Mouse (Mus musculus) leukemia stem cell, adult 10-12 weeks (primary cell): ENCODE results near the gene Slc26a10. TPM values are rescaled to one million over a fixed set of nuclear protein-coding genes. Genes with fewer than 3 reads are reported as not detected.

Source experiments
- polyA plus RNA-seq: library from polyadenylated mRNA; stranded (reverse); fragments of >175 nt; gene quantifications from 2 replicates; pipeline ENCODE4 v1.2.3, GENCODE M21; 2012; ENCODE audit warnings: low replicate concordance

The Slc26a10 gene
- 0.11 and 0.35 TPM in 2 replicates for polyA plus RNA-seq

DNA sequence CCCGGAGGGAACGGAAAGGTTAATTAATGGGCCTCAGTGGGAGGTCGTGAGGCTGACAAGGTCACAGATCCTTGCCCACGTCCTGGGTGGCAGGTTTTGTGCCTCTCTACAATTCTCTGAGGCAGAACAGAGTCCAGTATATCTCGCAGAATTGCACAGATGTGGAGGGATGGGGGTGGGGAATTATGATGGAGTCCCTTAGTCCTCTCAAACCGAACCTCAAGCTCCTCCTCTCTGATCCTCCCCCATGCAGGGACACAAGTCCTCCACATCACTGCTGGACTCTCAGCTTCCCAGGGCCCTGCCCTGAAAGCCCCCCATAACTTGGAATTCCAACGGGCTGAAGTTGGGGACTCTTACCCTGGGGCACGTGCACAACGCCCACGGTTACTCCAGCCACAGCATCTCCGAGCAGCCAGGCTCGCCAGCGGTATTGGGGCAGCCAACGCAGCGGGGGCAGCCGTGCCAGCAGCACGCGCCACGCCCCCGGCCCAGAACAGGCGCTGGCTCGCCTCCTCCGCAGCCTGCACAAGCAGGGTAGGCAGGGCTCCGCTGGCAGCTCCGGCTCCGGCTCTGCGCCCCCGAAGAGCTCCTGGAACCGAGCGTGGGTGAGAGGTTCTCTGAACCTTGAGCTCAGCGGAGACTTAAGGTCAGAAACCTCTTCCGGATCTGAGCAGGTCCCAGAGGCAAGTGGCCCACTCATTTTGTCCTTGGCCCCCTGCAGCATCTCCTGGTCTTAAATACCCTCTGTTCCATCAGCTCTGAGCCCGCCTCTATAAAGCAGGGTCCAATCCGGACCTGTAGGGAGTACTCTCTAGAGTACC lies at the start of gene Slc26a10:
Slc26a10 (minus strand) TSS at position 775 of the 824 bp plus-strand sequence.

GRCm38 (mm10) chr10:127211414-127211854 lies 31.0 kb upstream of the Slc26a10 start, which contains the start of gene Pip4k2c:
Gene Pip4k2c, minus strand, starts transcription at chr10:127211585.

GRCm38 (mm10) chr10:127195328-127196129 lies 15.1 kb upstream of the Slc26a10 start, which contains the start of gene Dtx3:
Gene Dtx3, minus strand, starts transcription at chr10:127195728.

GRCm38 (mm10) chr10:127189651-127190381 lies 9.4 kb upstream of the Slc26a10 start, which contains the start of gene Arhgef25:
Gene Arhgef25, minus strand, starts transcription at chr10:127190083.

DNA sequence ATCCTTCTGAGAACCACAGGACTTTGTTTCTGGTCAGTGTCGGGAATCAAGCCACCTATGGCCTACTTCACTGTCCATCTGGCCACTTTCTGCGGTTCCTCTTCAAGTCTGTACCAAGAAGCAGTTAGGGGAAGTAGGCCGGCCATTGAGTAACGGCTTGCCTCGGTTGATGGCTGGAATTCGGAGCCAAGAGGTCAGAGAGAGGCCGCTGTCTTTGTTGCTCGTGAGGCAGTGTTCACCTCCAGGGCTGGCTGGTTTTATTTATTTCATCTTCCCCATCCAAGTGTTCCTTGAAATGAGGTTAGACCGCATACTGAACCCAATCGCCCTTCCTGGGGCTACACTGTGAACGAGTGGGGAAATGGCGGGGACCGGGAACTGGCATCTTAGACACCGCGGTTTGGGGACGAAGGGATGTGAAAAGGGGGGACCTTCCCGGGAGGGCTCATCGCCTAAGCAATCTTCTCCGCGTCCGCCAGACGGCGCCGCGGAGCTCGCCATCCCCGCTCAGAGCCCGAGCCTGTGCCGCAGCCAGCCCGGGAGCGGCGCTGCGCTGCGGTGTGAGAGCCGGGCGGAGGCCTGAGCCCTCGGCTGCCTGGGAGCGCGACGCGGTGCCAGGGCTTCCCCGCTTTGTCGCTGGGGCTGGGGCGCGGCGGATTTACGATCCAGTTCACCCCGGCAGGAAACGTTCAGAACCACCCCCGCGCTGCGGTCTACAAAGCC lies 15.7 kb downstream of the Slc26a10 start, which contains the start of gene B4galnt1:
B4galnt1 (plus strand) TSS at position 595 of the 723 bp plus-strand sequence.

Other genes starting within 250 kb of the Slc26a10 start
- 54.0 and 101 TPM in 2 replicates for gene Ctdsp2, start 201.9 kb downstream of the Slc26a10 start, polyA plus RNA-seq
- 0.24 and 0.36 TPM in 2 replicates for gene Avil, start 179.9 kb downstream of the Slc26a10 start, polyA plus RNA-seq
- 75.8 and 81.5 TPM in 2 replicates for gene Tsfm, start 149.8 kb downstream of the Slc26a10 start, polyA plus RNA-seq
- 10.1 and 35.2 TPM in 2 replicates for gene Mettl1, start 139.2 kb downstream of the Slc26a10 start, polyA plus RNA-seq
- gene Eef1akmt3, start 139.1 kb downstream of the Slc26a10 start, polyA plus RNA-seq: 0.23 and 0.30 TPM in 2 replicates
- not detected in 2 replicates for gene Cyp27b1, start 132.4 kb downstream of the Slc26a10 start, polyA plus RNA-seq
- gene March9, start 120.5 kb downstream of the Slc26a10 start, polyA plus RNA-seq: 1.2 and 3.2 TPM in 2 replicates
- gene Cdk4, start 117.1 kb downstream of the Slc26a10 start, polyA plus RNA-seq: 1,058 and 1,859 TPM in 2 replicates
- 19.4 and 24.4 TPM in 2 replicates for gene Tspan31, start 110.4 kb downstream of the Slc26a10 start, polyA plus RNA-seq
- gene Agap2, start 105.4 kb downstream of the Slc26a10 start, polyA plus RNA-seq: 26.3 and 51.9 TPM in 2 replicates
- gene Os9, start 59.5 kb downstream of the Slc26a10 start, polyA plus RNA-seq: 127 and 168 TPM in 2 replicates
- gene B4galnt1, start 15.4 kb downstream of the Slc26a10 start, polyA plus RNA-seq: 119 and 242 TPM in 2 replicates
- gene Arhgef25, start 9.4 kb upstream of the Slc26a10 start, polyA plus RNA-seq: 26.0 and 48.2 TPM in 2 replicates
- gene Dtx3, start 15.1 kb upstream of the Slc26a10 start, polyA plus RNA-seq: 180 and 400 TPM in 2 replicates
- gene Pip4k2c, start 30.9 kb upstream of the Slc26a10 start, polyA plus RNA-seq: 42.0 and 97.1 TPM in 2 replicates
- gene Kif5a, start 82.7 kb upstream of the Slc26a10 start, polyA plus RNA-seq: 0.28 and 0.67 TPM in 2 replicates
- gene Dctn2, start 85.7 kb upstream of the Slc26a10 start, polyA plus RNA-seq: 141 and 189 TPM in 2 replicates
- 482 and 702 TPM in 2 replicates for gene Mbd6, start 108.4 kb upstream of the Slc26a10 start, polyA plus RNA-seq
- gene Mars, start 131.1 kb upstream of the Slc26a10 start, polyA plus RNA-seq: 21.6 and 105 TPM in 2 replicates
- gene Arhgap9, start 141.3 kb upstream of the Slc26a10 start, polyA plus RNA-seq: 11.2 and 19.8 TPM in 2 replicates
- gene Gli1, start 161.3 kb upstream of the Slc26a10 start, polyA plus RNA-seq: not detected in 2 replicates
- not detected in 2 replicates for gene Inhbe, start 173.8 kb upstream of the Slc26a10 start, polyA plus RNA-seq
- not detected in 2 replicates for gene Inhbc, start 189.8 kb upstream of the Slc26a10 start, polyA plus RNA-seq
- gene R3hdm2, start 199.7 kb upstream of the Slc26a10 start, polyA plus RNA-seq: 89.6 and 133 TPM in 2 replicates